26 mouse cellular contexts compared by ENCODE assay signal in genomic region chr12:29601223-29601622, GRCm38 (mm10).
DNase-seq lines count a peak whose midpoint lies in the region; ATAC-seq lines count a peak whose summit lies in the region.
"Had no signal": no experiment of that assay in that cellular context is flagged by ENCODE, and none has a peak within 500 bp of the region (broad histone marks: within the 10 kb centered on the region; RNA-seq: fewer than 3 reads in every experiment).

No protein-coding gene starts in this region.

- peaks cover 6% of the 10 kb centered on the region for H3K36me3 ChIP-seq in forebrain, embryonic 15.5 days
- no peaks in the 10 kb centered on the region for H3K36me3 ChIP-seq in forebrain, embryonic 13.5 days (ENCODE audit: poor library complexity, severe bottlenecking)
- 0 out of 2 replicates have a peak, but pooled peaks cover 13% of the 10 kb centered on the region for H3K36me3 ChIP-seq in hindbrain, embryonic 13.5 days
- no peaks in the 10 kb centered on the region for H3K36me3 ChIP-seq in hindbrain, embryonic 12.5 days
- peaks cover 5% of the 10 kb centered on the region; the same call in 1 of the 2 replicates for H3K36me3 ChIP-seq in midbrain, embryonic 13.5 days
- H3K36me3 ChIP-seq in midbrain, embryonic 15.5 days (replicated peaks) = no peaks in the 10 kb centered on the region
- no peaks in the 10 kb centered on the region for H3K36me3 ChIP-seq in neural tube, embryonic 15.5 days
- H3K36me3 ChIP-seq: embryonic facial prominence, embryonic 10.5 days; embryonic facial prominence, embryonic 13.5 days; forebrain, embryonic 12.5 days; hindbrain, embryonic 10.5 days; hindbrain, embryonic 15.5 days had no signal

- H3K27ac ChIP-seq in forebrain, embryonic 15.5 days (replicated peaks) = 0 out of 2 replicates have a peak overlapping the region, but pooled peaks have one; percentile 21
- no peak overlapping the region for H3K27ac ChIP-seq in forebrain, embryonic 13.5 days
- peak overlapping the region; percentile 30; the same call in 1 of the 2 replicates for H3K27ac ChIP-seq in hindbrain, embryonic 13.5 days
- no peak overlapping the region for H3K27ac ChIP-seq in hindbrain, embryonic 12.5 days
- 0 out of 2 replicates have a peak overlapping the region, but pooled peaks have one; percentile 20 for H3K27ac ChIP-seq in midbrain, embryonic 13.5 days
- no peak overlapping the region for H3K27ac ChIP-seq in midbrain, embryonic 15.5 days
- peak overlapping the region; percentile 54 for H3K27ac ChIP-seq in neural tube, embryonic 15.5 days (replicated peaks)
- H3K27ac ChIP-seq: embryonic facial prominence, embryonic 10.5 days; embryonic facial prominence, embryonic 13.5 days; forebrain, embryonic 12.5 days; hindbrain, embryonic 10.5 days; hindbrain, embryonic 15.5 days had no signal

- no peaks in the 10 kb centered on the region for H3K9me3 ChIP-seq in forebrain, embryonic 15.5 days
- H3K9me3 ChIP-seq in forebrain, embryonic 13.5 days (replicated peaks) = no peaks in the 10 kb centered on the region
- H3K9me3 ChIP-seq in hindbrain, embryonic 13.5 days = no peaks in the 10 kb centered on the region
- H3K9me3 ChIP-seq in hindbrain, embryonic 12.5 days (replicated peaks) = no peaks in the 10 kb centered on the region
- no peaks in the 10 kb centered on the region for H3K9me3 ChIP-seq in midbrain, embryonic 13.5 days
- no peaks in the 10 kb centered on the region for H3K9me3 ChIP-seq in midbrain, embryonic 15.5 days
- H3K9me3 ChIP-seq in neural tube, embryonic 15.5 days (replicated peaks) = no peaks in the 10 kb centered on the region
- H3K9me3 ChIP-seq: embryonic facial prominence, embryonic 10.5 days; embryonic facial prominence, embryonic 13.5 days; forebrain, embryonic 12.5 days; hindbrain, embryonic 10.5 days; hindbrain, embryonic 15.5 days had no signal

- no peak overlapping the region for H3K4me2 ChIP-seq in forebrain, embryonic 15.5 days (replicated peaks)
- no peak overlapping the region for H3K4me2 ChIP-seq in forebrain, embryonic 13.5 days
- H3K4me2 ChIP-seq in hindbrain, embryonic 13.5 days = no peak overlapping the region
- H3K4me2 ChIP-seq in hindbrain, embryonic 12.5 days (replicated peaks) = no peak overlapping the region
- no peak overlapping the region for H3K4me2 ChIP-seq in midbrain, embryonic 13.5 days (replicated peaks)
- H3K4me2 ChIP-seq in midbrain, embryonic 15.5 days = no peak overlapping the region
- H3K4me2 ChIP-seq in neural tube, embryonic 15.5 days = no peak overlapping the region
- H3K4me2 ChIP-seq: embryonic facial prominence, embryonic 13.5 days; forebrain, embryonic 12.5 days; heart, embryonic 11.5 days; hindbrain, embryonic 15.5 days had no signal

- H3K9ac ChIP-seq in forebrain, embryonic 15.5 days (replicated peaks) = no peak overlapping the region
- no peak overlapping the region for H3K9ac ChIP-seq in forebrain, embryonic 13.5 days
- no peak overlapping the region for H3K9ac ChIP-seq in hindbrain, embryonic 13.5 days
- no peak overlapping the region for H3K9ac ChIP-seq in hindbrain, embryonic 12.5 days
- no peak overlapping the region for H3K9ac ChIP-seq in midbrain, embryonic 13.5 days (replicated peaks)
- no peak overlapping the region for H3K9ac ChIP-seq in midbrain, embryonic 15.5 days
- H3K9ac ChIP-seq in neural tube, embryonic 15.5 days (replicated peaks) = no peak overlapping the region
- H3K9ac ChIP-seq: embryonic facial prominence, embryonic 13.5 days; forebrain, embryonic 12.5 days; forebrain, postnatal 0 days; hindbrain, embryonic 15.5 days had no signal

- no peaks in the 10 kb centered on the region for H3K27me3 ChIP-seq in forebrain, embryonic 15.5 days
- no peaks in the 10 kb centered on the region for H3K27me3 ChIP-seq in forebrain, embryonic 13.5 days
- H3K27me3 ChIP-seq in hindbrain, embryonic 13.5 days = no peaks in the 10 kb centered on the region
- no peaks in the 10 kb centered on the region for H3K27me3 ChIP-seq in hindbrain, embryonic 12.5 days
- H3K27me3 ChIP-seq in midbrain, embryonic 13.5 days = no peaks in the 10 kb centered on the region
- no peaks in the 10 kb centered on the region for H3K27me3 ChIP-seq in midbrain, embryonic 15.5 days (replicated peaks)
- no peaks in the 10 kb centered on the region for H3K27me3 ChIP-seq in neural tube, embryonic 15.5 days (replicated peaks)
- H3K27me3 ChIP-seq: embryonic facial prominence, embryonic 13.5 days; forebrain, embryonic 12.5 days; hindbrain, embryonic 15.5 days had no signal

- WGBS in forebrain, embryonic 15.5 days = 72% methylated on average over 6 of the region's 6 CpGs
- WGBS in forebrain, embryonic 13.5 days = 86% methylated on average over 6 of the region's 6 CpGs
- 78% methylated on average over 6 of the region's 6 CpGs for WGBS in hindbrain, embryonic 13.5 days
- 87% methylated on average over 6 of the region's 6 CpGs for WGBS in hindbrain, embryonic 12.5 days
- WGBS in midbrain, embryonic 13.5 days = 83% methylated on average over 6 of the region's 6 CpGs
- 68% methylated on average over 6 of the region's 6 CpGs for WGBS in midbrain, embryonic 15.5 days
- WGBS in neural tube, embryonic 15.5 days = 54% methylated on average over 6 of the region's 6 CpGs

- no peak for ATAC-seq in forebrain, embryonic 15.5 days (replicated peaks)
- ATAC-seq in forebrain, embryonic 13.5 days = no peak
- no peak for ATAC-seq in hindbrain, embryonic 13.5 days (ENCODE audit: low FRiP score)
- ATAC-seq in hindbrain, embryonic 12.5 days (ENCODE audit: low FRiP score) = no peak
- no peak for ATAC-seq in midbrain, embryonic 13.5 days
- ATAC-seq in midbrain, embryonic 15.5 days (replicated peaks) = no peak
- no peak for ATAC-seq in neural tube, embryonic 15.5 days (ENCODE audit: low FRiP score)
- ATAC-seq: activated CD4-positive, CD25-positive, alpha-beta regulatory T cell, adult 4 months; forebrain, postnatal 0 days had no signal

- H3K4me3 ChIP-seq in forebrain, embryonic 15.5 days = no peak overlapping the region
- H3K4me3 ChIP-seq in forebrain, embryonic 13.5 days = no peak overlapping the region
- no peak overlapping the region for H3K4me3 ChIP-seq in hindbrain, embryonic 13.5 days
- no peak overlapping the region for H3K4me3 ChIP-seq in hindbrain, embryonic 12.5 days
- no peak overlapping the region for H3K4me3 ChIP-seq in midbrain, embryonic 13.5 days (replicated peaks)
- H3K4me3 ChIP-seq in midbrain, embryonic 15.5 days = no peak overlapping the region
- H3K4me3 ChIP-seq in neural tube, embryonic 15.5 days (replicated peaks) = no peak overlapping the region
- H3K4me3 ChIP-seq: embryonic facial prominence, embryonic 10.5 days; embryonic facial prominence, embryonic 13.5 days; erythroblast, embryonic 14.5 days; forebrain, embryonic 12.5 days; hindbrain, embryonic 10.5 days; hindbrain, embryonic 15.5 days had no signal

- DNase-seq in embryo, embryonic 10 days (ENCODE audit: low spot score) = no peak
- DNase-seq: adrenal gland, adult 8-10 months; adrenal gland, postnatal 25 days; cerebellum, adult 18-20 months; cerebellum, adult 9-10 months; cerebellum, postnatal 14 days; embryo, embryonic 11 days; forebrain, postnatal 0 days; gastrocnemius, postnatal 10 days; gastrocnemius, postnatal 36 days; heart, postnatal 36 days had no signal

- H3K4me1 ChIP-seq in forebrain, embryonic 15.5 days = peaks cover 12% of the 10 kb centered on the region; the same call in 1 of the 2 replicates
- H3K4me1 ChIP-seq in forebrain, embryonic 13.5 days = no peaks in the 10 kb centered on the region
- peaks cover 15% of the 10 kb centered on the region for H3K4me1 ChIP-seq in hindbrain, embryonic 13.5 days (replicated peaks)
- H3K4me1 ChIP-seq in hindbrain, embryonic 12.5 days = no peaks in the 10 kb centered on the region
- peaks cover 6% of the 10 kb centered on the region; the same call in 1 of the 2 replicates for H3K4me1 ChIP-seq in midbrain, embryonic 13.5 days (replicated peaks)
- H3K4me1 ChIP-seq in midbrain, embryonic 15.5 days = no peaks in the 10 kb centered on the region
- H3K4me1 ChIP-seq in neural tube, embryonic 15.5 days = peaks cover 16% of the 10 kb centered on the region
- H3K4me1 ChIP-seq: embryonic facial prominence, embryonic 10.5 days; embryonic facial prominence, embryonic 13.5 days; forebrain, embryonic 12.5 days; hindbrain, embryonic 10.5 days had no signal

Comparison
In these comparisons a context has a peak if more than half of its experiments do, and no peak if none do; other contexts are left out.
1. H3K27ac ChIP-seq: peak in forebrain, embryonic 15.5 days (single experiment), hindbrain, embryonic 13.5 days (single experiment), midbrain, embryonic 13.5 days (single experiment) and neural tube, embryonic 15.5 days (single experiment); none in forebrain, embryonic 13.5 days (single experiment), hindbrain, embryonic 12.5 days (single experiment) and midbrain, embryonic 15.5 days (single experiment).